Mouse (Mus musculus) MEL (cell line): ENCODE measurements around the gene Nptxr. TPM values are rescaled to one million over a fixed set of nuclear protein-coding genes. Genes with fewer than 3 reads are reported as not detected.

ENCODE experiments used
- DNase-seq: peaks from one replicate; pipeline ENCODE4 v3.0.0; 2011; ENCODE audit warnings: low read depth, low spot score
- H3K27ac ChIP-seq: 2 replicates; pipeline ENCODE4 v1.5.1; 2012; ENCODE audit warnings: low read depth, mild to moderate bottlenecking, control low read depth, low read length, moderate library complexity; ENCODE audit not compliant: control insufficient read depth
- H3K27me3 ChIP-seq, 2 experiments: fragments of 150-350 bp in 1 of 2; sonication (generic) in 1 of 2; 2 replicates each; pipeline ENCODE4 v1.6.1; 2012; ENCODE audit warnings: low read length in 2 of 2, mild to moderate bottlenecking in 2 of 2, improper control_type of control experiment in 1 of 2, moderate library complexity in 1 of 2; ENCODE audit not compliant: insufficient read depth in 2 of 2, control insufficient read depth in 1 of 2
- H3K36me3 ChIP-seq, 2 experiments: 2 replicates each; pipeline ENCODE4 v1.6.1; 2012 to 2014; ENCODE audit warnings: low read length in 2 of 2, improper control_type of control experiment in 1 of 2, inconsistent platforms in 1 of 2, mild to moderate bottlenecking in 1 of 2; ENCODE audit not compliant: insufficient read depth in 2 of 2, control insufficient read depth in 1 of 2
- H3K4me1 ChIP-seq, 2 experiments: fragments of 150-350 bp in 1 of 2; sonication (generic) in 1 of 2; 2 replicates each; pipeline ENCODE4 v1.6.1; 2012; ENCODE audit warnings: low read length in 2 of 2, improper control_type of control experiment in 1 of 2, mild to moderate bottlenecking in 1 of 2; ENCODE audit not compliant: insufficient read depth in 2 of 2, control insufficient read depth in 1 of 2
- H3K4me3 ChIP-seq, 2 experiments: fragments of 150-350 bp in 1 of 2; sonication (generic) in 1 of 2; 2 replicates each; pipeline ENCODE4 v1.5.1; 2012; ENCODE audit warnings: low read depth in 2 of 2, low read length in 2 of 2, mild to moderate bottlenecking in 2 of 2, moderate library complexity in 2 of 2, control low read depth in 1 of 2, improper control_type of control experiment in 1 of 2; ENCODE audit not compliant: control insufficient read depth in 1 of 2, insufficient read depth in 1 of 2
- H3K79me2 ChIP-seq: 2 replicates; pipeline ENCODE4 v1.6.1; 2012; ENCODE audit warnings: mild to moderate bottlenecking, low read length, moderate library complexity; ENCODE audit not compliant: control insufficient read depth, poor library complexity, insufficient read depth
- H3K9ac ChIP-seq: 2 replicates; pipeline ENCODE4 v1.6.1; 2012; ENCODE audit warnings: low read depth, mild to moderate bottlenecking, control low read depth, low read length, moderate library complexity; ENCODE audit not compliant: control insufficient read depth, poor library complexity, severe bottlenecking
- H3K9me3 ChIP-seq: fragments of 150-350 bp; sonication (generic); replicated peaks from 2 replicates; pipeline ENCODE4 v1.6.1; 2012; ENCODE audit warnings: mild to moderate bottlenecking, low read length, improper control_type of control experiment, moderate library complexity; ENCODE audit not compliant: insufficient read depth
- CHD1 ChIP-seq: IDR thresholded peaks from 2 replicates; pipeline ENCODE4 v1.6.1; 2012; ENCODE audit warnings: low read depth, mild to moderate bottlenecking, inconsistent platforms, low read length, improper control_type of control experiment
- CHD2 ChIP-seq: IDR thresholded peaks from 2 replicates; pipeline ENCODE4 v1.6.1; 2011; ENCODE audit warnings: low read length, improper control_type of control experiment
- CTCF ChIP-seq, 3 experiments: IDR thresholded peaks in 2 of 3; conservative IDR thresholded peaks in 1 of 3; 2 replicates each; pipeline ENCODE4 v1.5.1; 2011 to 2012; ENCODE audit warnings: low read length in 3 of 3, low read depth in 2 of 3, mild to moderate bottlenecking in 2 of 3, improper control_type of control experiment in 1 of 3, inconsistent platforms in 1 of 3, mixed read lengths in 1 of 3, moderate library complexity in 1 of 3; ENCODE audit not compliant: control insufficient read depth in 1 of 3, insufficient read depth in 1 of 3, poor library complexity in 1 of 3, severe bottlenecking in 1 of 3
- ELF1 ChIP-seq: IDR thresholded peaks from 2 replicates; pipeline ENCODE4 v1.6.1; 2014; ENCODE audit warnings: low read depth, mild to moderate bottlenecking, inconsistent platforms, low read length, improper control_type of control experiment, moderate library complexity
- EP300 ChIP-seq, 2 experiments: IDR thresholded peaks; 2 replicates each; pipeline ENCODE4 v1.6.1; 2011; ENCODE audit warnings: improper control_type of control experiment in 2 of 2, low read length in 2 of 2, low read depth in 1 of 2, mild to moderate bottlenecking in 1 of 2
- ETS1 ChIP-seq: IDR thresholded peaks from 2 replicates; pipeline ENCODE4 v1.6.1; 2012; ENCODE audit warnings: low read depth, mild to moderate bottlenecking, inconsistent platforms, low read length, improper control_type of control experiment, moderate library complexity
- GABPA ChIP-seq: IDR thresholded peaks from 2 replicates; pipeline ENCODE4 v1.6.1; 2012; ENCODE audit warnings: low read depth, mild to moderate bottlenecking, inconsistent platforms, low read length, improper control_type of control experiment, moderate library complexity
- GATA1 ChIP-seq: IDR thresholded peaks from 2 replicates; pipeline ENCODE4 v1.6.1; 2011; ENCODE audit warnings: low read depth, low read length, improper control_type of control experiment
- HCFC1 ChIP-seq: IDR thresholded peaks from 2 replicates; pipeline ENCODE4 v1.6.1; 2012; ENCODE audit warnings: low read depth, mild to moderate bottlenecking, inconsistent platforms, low read length, improper control_type of control experiment, moderate library complexity
- KAT2A ChIP-seq: conservative IDR thresholded peaks from 2 replicates; pipeline ENCODE4 v1.6.1; 2012; ENCODE audit warnings: low read depth, low read length, improper control_type of control experiment, inconsistent platforms
- MAFK ChIP-seq: IDR thresholded peaks from 2 replicates; pipeline ENCODE4 v1.6.1; 2011; ENCODE audit warnings: low read depth, mild to moderate bottlenecking, low read length, improper control_type of control experiment, borderline replicate concordance
- MAZ ChIP-seq: IDR thresholded peaks from 2 replicates; pipeline ENCODE4 v1.6.1; 2012; ENCODE audit warnings: low read depth, mild to moderate bottlenecking, inconsistent platforms, low read length, improper control_type of control experiment
- MEF2A ChIP-seq: IDR thresholded peaks from 2 replicates; pipeline ENCODE4 v1.6.1; 2014; ENCODE audit warnings: low read depth, mild to moderate bottlenecking, inconsistent platforms, low read length, improper control_type of control experiment; ENCODE audit not compliant: poor library complexity, insufficient replicate concordance, severe bottlenecking; ENCODE audit errors: extremely low read depth
- MYB ChIP-seq: IDR thresholded peaks from 2 replicates; pipeline ENCODE4 v1.6.1; 2011; ENCODE audit warnings: mild to moderate bottlenecking, low read depth, low read length, improper control_type of control experiment
- NRF1 ChIP-seq: IDR thresholded peaks from 2 replicates; pipeline ENCODE4 v1.6.1; 2014; ENCODE audit warnings: low read depth, mild to moderate bottlenecking, inconsistent platforms, low read length, improper control_type of control experiment, moderate library complexity; ENCODE audit not compliant: poor library complexity, insufficient read depth, severe bottlenecking
- POLR2AphosphoS5 ChIP-seq: IDR thresholded peaks from 2 replicates; pipeline ENCODE4 v1.6.1; 2012; ENCODE audit warnings: low read depth, borderline replicate concordance, mild to moderate bottlenecking, inconsistent platforms, low read length, moderate library complexity, mixed read lengths
- RCOR1 ChIP-seq: IDR thresholded peaks from 2 replicates; pipeline ENCODE4 v1.6.1; 2012; ENCODE audit warnings: low read depth, mild to moderate bottlenecking, inconsistent platforms, low read length, improper control_type of control experiment
- SIN3A ChIP-seq: IDR thresholded peaks from 2 replicates; pipeline ENCODE4 v1.6.1; 2012; ENCODE audit warnings: low read length, improper control_type of control experiment, inconsistent platforms
- TAL1 ChIP-seq: IDR thresholded peaks from 2 replicates; pipeline ENCODE4 v1.6.1; 2012; ENCODE audit warnings: mild to moderate bottlenecking, inconsistent platforms, low read length, moderate library complexity, mixed read lengths
- USF1 ChIP-seq: IDR thresholded peaks from 2 replicates; pipeline ENCODE4 v1.6.1; 2014; ENCODE audit warnings: low read depth, mild to moderate bottlenecking, inconsistent platforms, low read length, improper control_type of control experiment, moderate library complexity
- USF2 ChIP-seq, 2 experiments: IDR thresholded peaks; 2 replicates each; pipeline ENCODE4 v1.6.1; 2011 to 2012; ENCODE audit warnings: improper control_type of control experiment in 2 of 2, low read length in 2 of 2, borderline replicate concordance in 1 of 2, inconsistent platforms in 1 of 2, low read depth in 1 of 2, mild to moderate bottlenecking in 1 of 2; ENCODE audit not compliant: insufficient read depth in 1 of 2
- ZKSCAN1 ChIP-seq: IDR thresholded peaks from 2 replicates; pipeline ENCODE4 v1.6.1; 2012; ENCODE audit warnings: low read depth, mild to moderate bottlenecking, inconsistent platforms, low read length, improper control_type of control experiment, moderate library complexity
- ZNF384 ChIP-seq: IDR thresholded peaks from 2 replicates; pipeline ENCODE4 v1.6.1; 2012; ENCODE audit warnings: low read depth, mild to moderate bottlenecking, inconsistent platforms, low read length, improper control_type of control experiment
- polyA plus RNA-seq, 2 experiments: library from polyadenylated mRNA; stranded (reverse) in 1 of 2; unstranded in 1 of 2; fragments of >175 nt in 1 of 2; fragments of >200 nt in 1 of 2; gene quantifications; 2 replicates each; pipeline versions ENCODE4 v1.2.1 to v1.2.4; 2012; ENCODE audit warnings: low replicate concordance in 2 of 2, low read depth in 1 of 2; ENCODE audit not compliant: insufficient read length in 2 of 2, insufficient read depth in 1 of 2, missing spikeins in 1 of 2
- total RNA-seq: library from RNA; depleted of rRNA; stranded (reverse); fragments of 300-350 nt; gene quantifications from 2 replicates; pipeline ENCODE4 v1.2.3, GENCODE M21; 2012

Nptxr gene
- total and polyA plus RNA-seq, 3 experiments: 0.04 to 0.33 TPM; not detected in 1

- H3K4me3 ChIP-seq: no peak overlapping the region
- H3K4me1 ChIP-seq: no peaks in the 10 kb centered on the region
- TF ChIP-seq CTCF (IDR thresholded peaks at IDR 0.05 in 2 of 3, conservative IDR thresholded peaks at IDR 0.05 in 1 of 3; ENCODE audit: control insufficient read depth in 1 of 3, insufficient read depth in 1 of 3, low read depth in 2 of 3, low read length in 3 of 3, poor library complexity in 1 of 3, severe bottlenecking in 1 of 3) (no peak), TAL1 (no peak), KAT2A (no peak), MYB (no peak), SIN3A (no peak), CHD1 (no peak), ETS1 (no peak), ZKSCAN1 (no peak), ZNF384 (no peak), USF2 (IDR thresholded peaks at IDR 0.05; ENCODE audit: borderline replicate concordance in 1 of 2, insufficient read depth in 1 of 2, low read depth in 1 of 2, low read length in 2 of 2) (no peak), ELF1 (no peak), MEF2A (no peak), NRF1 (no peak)
- H3K9me3 ChIP-seq: no peaks in the 10 kb centered on the region
- no peak overlapping the region for H3K9ac ChIP-seq
- H3K36me3 ChIP-seq: no peaks in the 10 kb centered on the region
- no peaks in the 10 kb centered on the region for H3K27me3 ChIP-seq
- no peak for DNase-seq
- no peak overlapping the region for H3K27ac ChIP-seq
- no peaks in the 10 kb centered on the region for H3K79me2 ChIP-seq
Observed at GRCm38 (mm10) chr15:79751772-79752171, 52.8 kb downstream of the Nptxr start.

GRCm38 (mm10) chr15:79750266-79750665 is 54.3 kb downstream of the Nptxr start:
- no peak for DNase-seq
- no peaks in the 10 kb centered on the region for H3K9me3 ChIP-seq

More at GRCm38 (mm10) chr15:79750266-79750665, 54.3 kb downstream of the Nptxr start:
- Histone ChIP-seq H3K4me1 (no peaks in the 10 kb centered on the region), H3K79me2 (no peaks in the 10 kb centered on the region), H3K27me3 (no peaks in the 10 kb centered on the region), H3K4me3 (no peak overlapping the region), H3K27ac (no peak overlapping the region), H3K36me3 (no peaks in the 10 kb centered on the region), H3K9ac (no peak overlapping the region)
- TF ChIP-seq RCOR1: no peak
- TF ChIP-seq ZKSCAN1: no peak
- TF ChIP-seq HCFC1: no peak
- TF ChIP-seq USF1: no peak
- no peak for TF ChIP-seq EP300 (IDR thresholded peaks at IDR 0.05; ENCODE audit: low read depth in 1 of 2, low read length in 2 of 2)
- TF ChIP-seq MYB: no peak
- no peak for TF ChIP-seq USF2 (IDR thresholded peaks at IDR 0.05; ENCODE audit: borderline replicate concordance in 1 of 2, insufficient read depth in 1 of 2, low read depth in 1 of 2, low read length in 2 of 2)
- TF ChIP-seq GABPA: no peak
- no peak for TF ChIP-seq SIN3A
- no peak for TF ChIP-seq POLR2AphosphoS5
- no peak for TF ChIP-seq GATA1
- TF ChIP-seq CTCF (IDR thresholded peaks at IDR 0.05 in 2 of 3, conservative IDR thresholded peaks at IDR 0.05 in 1 of 3; ENCODE audit: control insufficient read depth in 1 of 3, insufficient read depth in 1 of 3, low read depth in 2 of 3, low read length in 3 of 3, poor library complexity in 1 of 3, severe bottlenecking in 1 of 3): no peak
- no peak for TF ChIP-seq MAFK
- TF ChIP-seq CHD2: no peak
- no peak for TF ChIP-seq ELF1
- TF ChIP-seq MAZ: no peak
